Mouse (Mus musculus): Measurements from ENCODE around the gene Prss58.

The Prss58 gene

GRCm38 (mm10) chr6:40900287-40900686 is at the start of gene Prss58:
TSS of gene Prss58 (minus strand) at chr6:40900387.
- no peak for DNase-seq

- no peak for DNase-seq
These were observed 40.3 kb upstream of the Prss58 start, which contains the start of gene 1700074P13Rik for GRCm38 (mm10) chr6:40940457-40940856. TSS of gene 1700074P13Rik (minus strand) at chr6:40940557.

- DNase-seq: no peak
These were observed 19.8 kb upstream of the Prss58 start for GRCm38 (mm10) chr6:40919954-40920353.

- no peak for DNase-seq
These were observed 5.5 kb downstream of the Prss58 start for GRCm38 (mm10) chr6:40894716-40895115.

- DNase-seq: peak; percentile 22 to 70
These were observed 6.6 kb downstream of the Prss58 start for GRCm38 (mm10) chr6:40893577-40893976.

GRCm38 (mm10) chr6:40891754-40892153 is 8.4 kb downstream of the Prss58 start:
- no peak for DNase-seq

GRCm38 (mm10) chr6:40890973-40891372 is 9.2 kb downstream of the Prss58 start:
- DNase-seq: no peak

GRCm38 (mm10) chr6:40887394-40887793 is 12.8 kb downstream of the Prss58 start, which contains the start of gene Moxd2:
TSS of gene Moxd2 (minus strand) at chr6:40887494.
- no peak for DNase-seq

GRCm38 (mm10) chr6:40845283-40845682 is 54.9 kb downstream of the Prss58 start:
- no peak for DNase-seq
